Mouse (Mus musculus) kidney, adult 2 months (tissue): ENCODE data around the gene Fzd9. TPM values are rescaled to one million over a fixed set of nuclear protein-coding genes. Genes with fewer than 3 reads are reported as not detected.

Source experiments
- DNase-seq: peaks from one replicate; pipeline ENCODE4 v3.0.0; 2021
- H3K27ac ChIP-seq: fragments of 200-500 bp; 2 replicates; pipeline ENCODE4 v1.5.1; 2012; ENCODE audit warnings: low read depth, low read length, control low read depth, inconsistent platforms; ENCODE audit not compliant: insufficient read depth
- H3K27me3 ChIP-seq: fragments of 200-500 bp; replicated peaks from 2 replicates; pipeline ENCODE4 v1.6.1; 2012; ENCODE audit warnings: mild to moderate bottlenecking, moderate library complexity, low read length, inconsistent platforms; ENCODE audit not compliant: control insufficient read depth, insufficient read depth
- H3K36me3 ChIP-seq: fragments of 200-500 bp; 2 replicates; pipeline ENCODE4 v1.6.1; 2012; ENCODE audit warnings: mild to moderate bottlenecking, moderate library complexity, low read length, inconsistent platforms; ENCODE audit not compliant: control insufficient read depth, insufficient read depth
- H3K4me1 ChIP-seq: fragments of 200-500 bp; 2 replicates; pipeline ENCODE4 v1.6.1; 2011; ENCODE audit warnings: low read length; ENCODE audit not compliant: control insufficient read depth, insufficient read depth
- H3K4me3 ChIP-seq: fragments of 200-500 bp; 2 replicates; pipeline ENCODE4 v1.5.1; 2011; ENCODE audit warnings: mild to moderate bottlenecking, low read depth, low read length, control low read depth; ENCODE audit not compliant: insufficient read depth
- CTCF ChIP-seq: fragments of 200-500 bp; conservative IDR thresholded peaks from 2 replicates; pipeline ENCODE4 v1.5.1; 2011; ENCODE audit warnings: low read depth, mild to moderate bottlenecking, control low read depth, low read length, moderate library complexity, mixed read lengths; ENCODE audit not compliant: insufficient read depth, insufficient read length
- POLR2A ChIP-seq: fragments of 200-500 bp; IDR thresholded peaks from one replicate; pipeline ENCODE4 v1.6.1; 2011; ENCODE audit warnings: low read depth, low read length, control low read depth
- WGBS: fragments of 180-500 bp; shearing (Covaris S2); methylation state at CpG from one replicate; pipeline ENCODE4 v1.1.7; 2018; 5-methylcytosine and 5-hydroxymethylcytosine counted together
- polyA plus RNA-seq: library from polyadenylated mRNA; depleted of rRNA; stranded (reverse); fragments of >200 nt; gene quantifications from 2 replicates; pipeline ENCODE4 v1.2.3, GENCODE M21; 2012; rRNA removed

Fzd9 gene
- 0.67 and 0.83 TPM in 2 replicates for polyA plus RNA-seq

DNA sequence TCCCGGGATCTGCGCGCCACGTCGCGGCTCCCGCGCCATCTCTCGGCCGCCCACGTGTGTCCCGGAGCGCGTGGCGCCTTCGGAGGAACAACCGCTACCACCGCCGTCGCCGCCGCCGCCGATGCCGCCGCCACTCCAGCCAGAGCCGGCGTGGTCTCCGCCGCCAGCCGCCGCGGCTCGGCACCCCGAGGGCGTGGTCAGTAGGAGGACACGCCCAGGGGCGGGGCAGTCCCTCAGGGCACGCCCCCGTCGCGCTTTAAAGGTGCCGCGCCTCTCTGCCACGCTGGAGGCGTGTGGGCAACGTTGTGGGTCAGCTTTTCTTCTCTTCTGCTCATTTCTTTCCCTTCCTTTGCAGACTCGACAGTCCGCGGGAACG lies at the start of gene Fzd9:
Gene Fzd9, minus strand, starts transcription at position 152 of the 376 bp plus-strand sequence.
- H3K36me3 ChIP-seq, result no peaks in the 10 kb centered on the region
- TF ChIP-seq POLR2A (no peak), CTCF (no peak)
- peak within 1 kb of the TSS; percentile 44 for H3K4me3 ChIP-seq
- H3K4me1 ChIP-seq, result no peaks in the 10 kb centered on the region
- WGBS, result under 1% methylated on average over 50 of the region's 51 CpGs
- H3K27me3 ChIP-seq, result no peaks in the 10 kb centered on the region
- peak; percentile 83 for DNase-seq
- no peak within 1 kb of the TSS for H3K27ac ChIP-seq

DNA sequence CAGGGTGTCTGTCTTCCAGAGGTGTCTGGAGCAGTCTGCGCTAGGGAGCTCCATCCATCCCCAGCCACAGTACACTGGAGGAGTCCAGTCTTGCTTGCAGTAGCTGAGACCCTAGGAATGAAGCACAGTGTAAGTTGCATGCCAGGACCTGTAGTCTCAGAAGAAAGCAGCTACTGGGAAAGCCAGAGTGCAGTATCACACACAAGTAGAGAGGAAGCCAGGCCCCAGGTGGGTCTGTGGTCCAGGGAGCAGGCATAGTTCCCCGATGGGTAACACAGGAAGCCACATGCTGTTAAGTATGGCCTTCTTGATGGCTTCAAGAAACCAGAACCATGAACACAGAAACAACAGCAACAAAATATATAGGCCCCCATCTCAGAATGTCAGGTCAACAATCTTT lies 41.0 kb upstream of the Fzd9 start:
- TF ChIP-seq POLR2A, result no peak
- Histone ChIP-seq H3K4me3 (no peak overlapping the region), H3K27me3 (no peaks in the 10 kb centered on the region), H3K36me3 (no peaks in the 10 kb centered on the region), H3K27ac (no peak overlapping the region), H3K4me1 (no peaks in the 10 kb centered on the region)
- no peak for DNase-seq
- 91% methylated on average over 2 of the region's 2 CpGs for WGBS

DNA sequence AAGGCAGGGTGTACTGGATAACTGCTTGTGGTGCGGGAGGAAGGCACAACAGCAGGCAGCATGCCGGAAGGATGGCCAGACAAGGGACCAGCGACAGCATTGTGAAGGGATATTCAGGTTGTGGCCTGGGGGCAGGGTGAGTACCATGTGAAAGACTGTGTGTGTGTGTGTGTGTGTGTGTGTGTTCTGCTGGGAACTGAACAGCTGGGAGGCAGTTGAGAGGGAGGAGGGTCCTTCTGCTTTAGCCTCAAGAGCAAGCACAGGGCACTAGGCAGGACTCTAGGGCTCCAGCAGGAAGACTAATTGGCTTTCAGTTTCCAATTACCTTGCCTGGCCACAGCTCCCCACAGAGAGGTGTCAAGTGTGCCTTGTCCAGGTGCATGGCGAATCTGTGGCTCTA lies 40.2 kb upstream of the Fzd9 start:
- Histone ChIP-seq H3K27me3 (no peaks in the 10 kb centered on the region), H3K36me3 (no peaks in the 10 kb centered on the region), H3K4me1 (no peaks in the 10 kb centered on the region), H3K4me3 (no peak overlapping the region), H3K27ac (no peak overlapping the region)
- TF ChIP-seq CTCF (no peak), POLR2A (no peak)
- 69% methylated on average over 4 of the region's 4 CpGs for WGBS
- DNase-seq, result no peak

DNA sequence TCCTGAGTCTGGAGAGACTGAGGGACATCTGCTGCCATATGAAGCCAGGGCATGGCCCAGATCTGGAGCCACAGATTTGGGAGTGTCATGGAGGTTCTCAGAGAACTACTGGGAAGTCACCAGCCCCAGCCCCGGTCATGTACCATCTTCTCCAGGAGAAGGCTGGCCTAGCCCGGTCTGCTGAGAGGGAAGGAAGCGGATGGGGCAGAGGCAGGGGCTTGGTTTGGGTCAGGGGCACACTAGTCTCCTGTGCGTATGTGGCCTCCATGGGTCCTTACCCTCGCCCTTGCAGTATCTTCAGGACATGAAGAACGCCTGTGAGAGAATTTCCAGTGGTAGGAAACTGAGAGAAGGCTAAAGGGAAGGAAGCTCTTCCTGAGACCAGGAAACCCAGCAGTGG lies 39.7 kb upstream of the Fzd9 start:
- TF ChIP-seq POLR2A (no peak), CTCF (no peak)
- DNase-seq, result no peak
- WGBS, result 85% methylated on average over 6 of the region's 6 CpGs
- Histone ChIP-seq H3K4me1 (no peaks in the 10 kb centered on the region), H3K36me3 (no peaks in the 10 kb centered on the region), H3K4me3 (no peak overlapping the region), H3K27me3 (no peaks in the 10 kb centered on the region), H3K27ac (no peak overlapping the region)

DNA sequence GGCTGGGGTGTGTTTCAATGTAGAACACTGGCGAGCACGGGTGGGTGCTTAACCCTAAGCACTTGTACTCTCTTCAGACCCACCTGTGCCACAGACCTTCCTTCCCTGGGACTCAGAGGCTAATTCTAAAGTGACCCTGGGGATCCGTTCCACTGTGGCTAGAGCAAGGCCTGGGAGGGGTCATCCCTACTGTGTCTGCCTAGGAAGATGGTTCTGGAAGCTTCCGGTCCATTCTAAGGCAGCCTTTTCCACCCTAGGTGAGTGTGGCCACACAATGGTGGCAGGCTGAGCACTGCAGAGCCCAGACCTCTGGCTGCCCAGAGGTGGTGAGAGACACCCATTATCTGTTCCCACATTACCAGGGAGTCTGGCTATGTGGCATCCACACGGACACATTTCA lies 35.9 kb upstream of the Fzd9 start:
- H3K27ac ChIP-seq, result no peak overlapping the region
- H3K4me3 ChIP-seq, result no peak overlapping the region
- H3K27me3 ChIP-seq, result no peaks in the 10 kb centered on the region
- WGBS, result 81% methylated on average over 5 of the region's 5 CpGs
- TF ChIP-seq CTCF (no peak), POLR2A (no peak)
- H3K36me3 ChIP-seq, result no peaks in the 10 kb centered on the region
- no peak for DNase-seq
- no peaks in the 10 kb centered on the region for H3K4me1 ChIP-seq

DNA sequence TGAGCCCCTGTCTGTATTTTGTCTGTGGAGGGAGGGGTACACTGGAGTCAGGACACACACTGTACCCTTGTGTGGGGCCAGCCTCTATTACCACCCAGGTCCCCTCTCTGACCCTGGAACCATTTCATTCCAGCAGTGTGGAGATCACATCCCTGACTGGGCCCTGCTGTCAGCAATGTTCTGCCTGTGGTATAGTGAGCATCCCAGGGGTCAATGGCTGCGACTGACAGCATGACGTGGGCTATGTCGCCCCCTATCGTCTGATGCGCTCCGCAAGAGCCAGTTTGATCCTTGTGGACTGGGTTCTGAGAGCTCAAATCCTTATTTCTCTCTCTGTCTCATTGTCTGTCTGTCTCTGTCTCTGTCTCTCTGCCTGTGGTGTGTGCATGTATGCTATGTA lies 35.2 kb upstream of the Fzd9 start:
- peak; percentile 94 for TF ChIP-seq CTCF
- TF ChIP-seq POLR2A, result no peak
- 2% methylated on average over 6 of the region's 6 CpGs for WGBS
- no peaks in the 10 kb centered on the region for H3K4me1 ChIP-seq
- no peak overlapping the region for H3K27ac ChIP-seq
- peak; percentile 75 for DNase-seq
- no peaks in the 10 kb centered on the region for H3K27me3 ChIP-seq
- no peaks in the 10 kb centered on the region for H3K36me3 ChIP-seq
- no peak overlapping the region for H3K4me3 ChIP-seq

DNA sequence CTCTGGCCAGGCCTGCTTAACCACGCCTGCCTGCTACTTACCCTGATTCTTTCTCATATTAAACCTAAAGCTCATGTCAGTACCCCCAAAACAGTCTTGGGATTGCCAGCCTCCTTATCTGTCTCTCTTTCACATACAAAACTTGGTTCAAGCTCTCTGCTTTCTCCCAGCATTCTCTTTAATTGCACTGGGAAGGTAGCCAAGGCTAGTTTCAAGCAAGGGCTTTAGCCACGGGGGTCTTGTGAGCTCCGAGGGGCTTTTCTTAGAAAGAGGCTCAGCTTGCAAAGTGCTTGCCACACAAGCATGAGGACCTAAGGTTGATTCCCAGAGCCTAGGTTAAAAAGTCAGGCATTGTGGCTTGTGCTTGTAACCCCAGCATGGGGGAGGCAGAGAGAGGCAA lies 34.2 kb upstream of the Fzd9 start:
- no peaks in the 10 kb centered on the region for H3K4me1 ChIP-seq
- no peak for DNase-seq
- no peak overlapping the region for H3K27ac ChIP-seq
- TF ChIP-seq CTCF, result no peak
- TF ChIP-seq POLR2A, result no peak
- 74% methylated on average over 3 of the region's 3 CpGs for WGBS
- H3K4me3 ChIP-seq, result no peak overlapping the region
- H3K27me3 ChIP-seq, result no peaks in the 10 kb centered on the region
- no peaks in the 10 kb centered on the region for H3K36me3 ChIP-seq

DNA sequence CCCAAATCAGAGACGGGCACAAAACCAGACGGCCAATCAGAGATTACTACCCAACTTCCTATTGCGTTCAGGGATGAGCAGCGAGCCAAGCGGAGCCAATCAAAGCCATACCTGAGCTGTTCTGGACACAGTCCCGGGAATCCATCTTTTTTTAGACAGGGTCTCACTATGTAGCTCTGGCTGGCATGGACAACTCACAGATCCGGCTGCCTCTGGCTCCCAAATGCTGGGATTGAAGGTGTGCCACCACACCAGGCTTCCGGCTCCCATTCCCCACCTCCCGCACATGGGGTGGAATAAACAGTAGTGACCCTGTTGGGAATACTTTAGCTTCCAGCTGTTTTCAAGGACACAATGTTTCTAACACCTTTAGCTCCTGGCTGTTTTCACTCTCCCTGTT lies 29.2 kb upstream of the Fzd9 start:
- no peaks in the 10 kb centered on the region for H3K36me3 ChIP-seq
- WGBS, result 76% methylated on average over 9 of the region's 9 CpGs
- H3K4me3 ChIP-seq, result no peak overlapping the region
- H3K4me1 ChIP-seq, result no peaks in the 10 kb centered on the region
- DNase-seq, result no peak
- TF ChIP-seq POLR2A (no peak), CTCF (no peak)
- no peaks in the 10 kb centered on the region for H3K27me3 ChIP-seq
- H3K27ac ChIP-seq, result no peak overlapping the region
